Mouse (Mus musculus) liver, embryonic 16.5 days (tissue): ENCODE results near the gene Fam117b. TPM values are rescaled to one million over a fixed set of nuclear protein-coding genes. Genes with fewer than 3 reads are reported as not detected.

Source experiments
- ATAC-seq: fragments of 200-750 bp; cut with Nextera tagmentation; 2 replicates; pipeline ENCODE4 v1.8.0; 2017; ENCODE audit warnings: low read depth, mild to moderate bottlenecking, moderate number of reproducible peaks, moderate library complexity
- H3K27ac ChIP-seq: fragments of 300-500 bp; sonication (generic); 2 replicates; pipeline ENCODE4 v1.5.1; 2014; ENCODE audit warnings: mild to moderate bottlenecking, low read length
- H3K27me3 ChIP-seq: fragments of 300-500 bp; sonication (generic); 2 replicates; pipeline ENCODE4 v1.6.1; 2014; ENCODE audit warnings: low read depth, low read length, mixed read lengths; ENCODE audit not compliant: control insufficient read depth, insufficient read depth
- H3K36me3 ChIP-seq: fragments of 300-500 bp; sonication (generic); 2 replicates; pipeline ENCODE4 v1.6.1; 2014; ENCODE audit warnings: mild to moderate bottlenecking; ENCODE audit not compliant: control insufficient read depth, insufficient read depth
- H3K4me1 ChIP-seq: fragments of 300-500 bp; sonication (generic); 2 replicates; pipeline ENCODE4 v1.6.1; 2014; ENCODE audit warnings: low read depth, low read length, mixed read lengths; ENCODE audit not compliant: control insufficient read depth
- H3K4me2 ChIP-seq: fragments of 300-500 bp; sonication (generic); 2 replicates; pipeline ENCODE4 v1.6.1; 2014; ENCODE audit warnings: low read depth, low read length, mixed read lengths
- H3K4me3 ChIP-seq: fragments of 300-500 bp; sonication (generic); 2 replicates; pipeline ENCODE4 v1.5.1; 2014; ENCODE audit warnings: low read depth, mild to moderate bottlenecking, low read length
- H3K9ac ChIP-seq: fragments of 300-500 bp; sonication (generic); 2 replicates; pipeline ENCODE4 v1.6.1; 2014; ENCODE audit warnings: low read depth, low read length
- H3K9me3 ChIP-seq: fragments of 300-500 bp; sonication (generic); replicated peaks from 2 replicates; pipeline ENCODE4 v1.6.1; 2016; ENCODE audit warnings: low read length; ENCODE audit not compliant: control insufficient read depth
- WGBS: fragments of 180-500 bp; shearing (Covaris S2); extraction: QIAGEN DNeasy Blood & Tissue Kit; methylation state at CpG from one replicate; pipeline ENCODE4 v1.1.7; 2014; ENCODE audit not compliant: insufficient replicate concordance; 5-methylcytosine and 5-hydroxymethylcytosine counted together
- polyA plus RNA-seq: library from polyadenylated mRNA; unstranded; fragments of >200 nt; fragmentation: Nextera tagmentation; extraction: Ambion mirVana; gene quantifications from 2 replicates; pipeline ENCODE4 v1.2.1, GENCODE M21; 2015

The Fam117b gene
- polyA plus RNA-seq, 1 experiment from 2014 or later: 1.1 TPM

- no peak overlapping the region for H3K9ac ChIP-seq
- H3K4me1 ChIP-seq: no peaks in the 10 kb centered on the region
- ATAC-seq: no peak
- no peaks in the 10 kb centered on the region for H3K36me3 ChIP-seq
- H3K4me2 ChIP-seq: no peak overlapping the region
- H3K27ac ChIP-seq: no peak overlapping the region
- no peaks in the 10 kb centered on the region for H3K9me3 ChIP-seq
- no peaks in the 10 kb centered on the region for H3K27me3 ChIP-seq
- WGBS: 34% methylated on average over 3 of the region's 3 CpGs
- no peak overlapping the region for H3K4me3 ChIP-seq
These were observed 82.8 kb downstream of the Fam117b start for GRCm38 (mm10) chr1:59995646-59996045.

GRCm38 (mm10) chr1:59997352-59997751, 84.5 kb downstream of the Fam117b start:
- H3K9ac ChIP-seq: no peak overlapping the region
- H3K4me3 ChIP-seq: no peak overlapping the region
- H3K4me2 ChIP-seq: no peak overlapping the region
- ATAC-seq: no peak
- no peaks in the 10 kb centered on the region for H3K27me3 ChIP-seq
- 29% methylated on average over 5 of the region's 5 CpGs for WGBS
- H3K36me3 ChIP-seq: no peaks in the 10 kb centered on the region
- H3K9me3 ChIP-seq: no peaks in the 10 kb centered on the region
- H3K27ac ChIP-seq: no peak overlapping the region
- H3K4me1 ChIP-seq: no peaks in the 10 kb centered on the region

- Histone ChIP-seq H3K9ac (no peak overlapping the region), H3K4me2 (no peak overlapping the region), H3K36me3 (no peaks in the 10 kb centered on the region), H3K27me3 (no peaks in the 10 kb centered on the region), H3K9me3 (no peaks in the 10 kb centered on the region), H3K4me1 (no peaks in the 10 kb centered on the region), H3K27ac (no peak overlapping the region), H3K4me3 (no peak overlapping the region)
- WGBS: 15% methylated on average over 2 of the region's 2 CpGs
- ATAC-seq: no peak
These were observed 87.5 kb downstream of the Fam117b start for GRCm38 (mm10) chr1:60000319-60000718.

GRCm38 (mm10) chr1:60007337-60007736, 94.5 kb downstream of the Fam117b start:
- Histone ChIP-seq H3K4me1 (no peaks in the 10 kb centered on the region), H3K4me2 (no peak overlapping the region), H3K9ac (no peak overlapping the region), H3K9me3 (no peaks in the 10 kb centered on the region), H3K27me3 (no peaks in the 10 kb centered on the region), H3K27ac (no peak overlapping the region), H3K4me3 (no peak overlapping the region), H3K36me3 (no peaks in the 10 kb centered on the region)
- WGBS: 42% methylated on average over 10 of the region's 10 CpGs
- peak; percentile 50 for ATAC-seq

- no peaks in the 10 kb centered on the region for H3K4me1 ChIP-seq
- no peaks in the 10 kb centered on the region for H3K9me3 ChIP-seq
- no peak overlapping the region for H3K9ac ChIP-seq
- ATAC-seq: no peak
- no peak overlapping the region for H3K4me3 ChIP-seq
- no peak overlapping the region for H3K4me2 ChIP-seq
- 60% methylated on average over 2 of the region's 2 CpGs for WGBS
- H3K27ac ChIP-seq: no peak overlapping the region
- H3K27me3 ChIP-seq: no peaks in the 10 kb centered on the region
- no peaks in the 10 kb centered on the region for H3K36me3 ChIP-seq
These were observed 95.9 kb downstream of the Fam117b start for GRCm38 (mm10) chr1:60008743-60009142.

GRCm38 (mm10) chr1:60013779-60014178, 101.0 kb downstream of the Fam117b start:
- H3K4me3 ChIP-seq: no peak overlapping the region
- no peaks in the 10 kb centered on the region; the same call in 1 of the 2 replicates for H3K4me1 ChIP-seq
- no peak overlapping the region for H3K4me2 ChIP-seq
- no peak overlapping the region for H3K9ac ChIP-seq
- no peaks in the 10 kb centered on the region for H3K9me3 ChIP-seq
- no peaks in the 10 kb centered on the region for H3K36me3 ChIP-seq
- H3K27ac ChIP-seq: no peak overlapping the region
- no peaks in the 10 kb centered on the region for H3K27me3 ChIP-seq
- no peak for ATAC-seq
- 79% methylated on average over 10 of the region's 10 CpGs for WGBS

- H3K4me3 ChIP-seq: no peak overlapping the region
- no peak overlapping the region for H3K4me2 ChIP-seq
- 0 out of 2 replicates have a peak overlapping the region, but pooled peaks have one; percentile 2 for H3K27ac ChIP-seq
- no peaks in the 10 kb centered on the region; the same call in 1 of the 2 replicates for H3K4me1 ChIP-seq
- no peak overlapping the region for H3K9ac ChIP-seq
- no peaks in the 10 kb centered on the region for H3K9me3 ChIP-seq
- H3K36me3 ChIP-seq: no peaks in the 10 kb centered on the region
- no peak for ATAC-seq
- 76% methylated on average over 6 of the region's 6 CpGs for WGBS
- no peaks in the 10 kb centered on the region for H3K27me3 ChIP-seq
These were observed 102.7 kb downstream of the Fam117b start for GRCm38 (mm10) chr1:60015511-60015910.

- no peaks in the 10 kb centered on the region for H3K36me3 ChIP-seq
- no peaks in the 10 kb centered on the region for H3K27me3 ChIP-seq
- no peak for ATAC-seq
- H3K27ac ChIP-seq: no peak overlapping the region; the same call in 1 of the 2 replicates
- H3K4me1 ChIP-seq: no peaks in the 10 kb centered on the region; the same call in 1 of the 2 replicates
- no peak overlapping the region for H3K4me3 ChIP-seq
- no peak overlapping the region for H3K9ac ChIP-seq
- H3K9me3 ChIP-seq: no peaks in the 10 kb centered on the region
- H3K4me2 ChIP-seq: peak overlapping the region; percentile 18; the same call in 1 of the 2 replicates
- 31% methylated on average over 5 of the region's 5 CpGs for WGBS
These were observed 103.4 kb downstream of the Fam117b start for GRCm38 (mm10) chr1:60016136-60016611.

- 17% methylated on average over 1 of the region's 1 CpGs for WGBS
- Histone ChIP-seq H3K36me3 (no peaks in the 10 kb centered on the region), H3K27ac (no peak overlapping the region; the same call in 1 of the 2 replicates), H3K9ac (no peak overlapping the region), H3K27me3 (no peaks in the 10 kb centered on the region), H3K4me3 (no peak overlapping the region), H3K4me2 (no peak overlapping the region), H3K9me3 (no peaks in the 10 kb centered on the region), H3K4me1 (no peaks in the 10 kb centered on the region; the same call in 1 of the 2 replicates)
- ATAC-seq: peak; percentile 24; the same call in 1 of the 2 replicates
These were observed 104.2 kb downstream of the Fam117b start for GRCm38 (mm10) chr1:60017031-60017469.
